Mouse (Mus musculus): Measurements from ENCODE around the gene Ass1.
"Not testable (repeated sequence)": the region's sequence is repeated elsewhere in the genome, so short reads cannot be mapped to it uniquely, and the experiment has no call there.

Gene Ass1

DNA sequence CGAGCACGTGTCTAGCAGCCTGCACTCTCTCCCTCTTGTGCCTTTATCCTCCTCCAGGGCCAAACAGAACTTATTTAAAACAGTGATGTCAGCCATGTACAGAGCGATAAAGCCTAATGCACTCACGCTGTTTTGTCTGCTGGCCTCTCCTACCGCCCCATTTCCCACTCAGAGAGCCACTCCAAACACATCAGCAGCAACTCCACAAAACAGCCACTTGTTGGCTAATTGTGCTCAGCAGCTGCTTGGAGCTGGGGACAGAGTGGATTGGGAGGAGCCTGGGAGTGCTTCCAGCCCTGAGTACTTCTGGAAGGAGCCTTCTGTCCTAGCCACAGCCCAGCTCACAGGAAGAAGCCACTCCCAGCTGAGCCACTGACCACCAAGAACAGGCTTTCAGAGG is 67.0 kb downstream of the Ass1 start:
- peak; percentile 12 for DNase-seq (ENCODE audit: low spot score)

DNA sequence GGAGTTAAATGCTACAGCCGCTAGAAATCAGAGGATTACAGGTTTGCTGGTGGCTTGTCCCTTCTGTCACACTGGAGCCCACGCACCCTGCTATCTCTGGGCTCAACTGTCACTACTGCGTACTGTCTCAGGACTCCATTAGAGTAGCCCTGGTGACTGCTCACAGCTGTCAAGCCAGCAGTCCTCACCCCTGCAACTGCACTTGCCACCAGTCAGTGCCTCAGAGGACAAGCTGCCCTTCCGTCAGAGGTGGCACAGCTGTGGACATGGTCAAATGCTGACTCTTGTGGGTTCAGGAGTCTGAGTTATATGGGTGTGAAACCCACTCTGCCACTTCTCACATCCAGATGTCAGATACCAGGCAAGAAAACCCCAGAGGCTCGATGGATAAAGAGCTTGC is 68.7 kb downstream of the Ass1 start:
- DNase-seq (ENCODE audit: low spot score) = no peak

DNA sequence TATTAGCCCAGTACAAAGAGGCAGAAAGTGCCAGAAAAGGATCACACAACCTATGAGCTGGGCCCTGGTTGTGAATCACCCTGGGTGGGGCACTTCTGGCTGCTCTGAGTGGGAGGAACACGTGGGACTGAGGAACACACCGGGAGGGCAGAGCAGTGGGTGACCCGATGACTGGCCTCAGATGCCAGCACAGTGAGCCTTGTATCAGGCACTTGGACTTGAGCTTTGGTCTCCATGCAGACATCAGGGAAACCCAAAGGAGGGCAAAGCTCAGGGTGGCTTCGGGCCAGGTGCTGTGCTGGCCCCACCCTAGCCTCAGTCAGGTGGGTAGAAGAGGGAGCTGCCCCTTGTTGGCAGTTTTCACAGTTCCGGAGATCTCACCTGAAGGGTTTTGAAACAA is 71.6 kb downstream of the Ass1 start:
- DNase-seq (ENCODE audit: low spot score) = no peak

DNA sequence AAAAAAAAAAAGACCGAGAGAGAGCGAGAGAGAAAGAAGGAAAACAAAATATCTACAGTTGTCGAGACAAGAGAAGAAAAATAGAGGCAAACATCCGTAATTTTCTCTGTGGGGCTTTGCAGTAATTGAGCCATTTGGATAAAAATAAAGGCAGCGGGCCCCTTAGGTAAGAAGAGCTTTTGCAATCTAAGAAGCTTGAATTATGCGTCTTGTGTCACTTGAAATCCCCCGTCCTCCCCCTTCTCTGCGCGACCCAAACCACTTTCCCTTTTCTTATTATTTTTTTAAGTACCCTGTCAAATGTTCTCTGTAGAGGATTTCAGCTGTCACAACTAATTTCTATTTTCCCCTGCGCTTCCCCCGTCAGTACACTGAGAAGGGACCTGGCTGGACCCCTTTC is 77.7 kb downstream of the Ass1 start:
- no peak for DNase-seq (ENCODE audit: low spot score)

DNA sequence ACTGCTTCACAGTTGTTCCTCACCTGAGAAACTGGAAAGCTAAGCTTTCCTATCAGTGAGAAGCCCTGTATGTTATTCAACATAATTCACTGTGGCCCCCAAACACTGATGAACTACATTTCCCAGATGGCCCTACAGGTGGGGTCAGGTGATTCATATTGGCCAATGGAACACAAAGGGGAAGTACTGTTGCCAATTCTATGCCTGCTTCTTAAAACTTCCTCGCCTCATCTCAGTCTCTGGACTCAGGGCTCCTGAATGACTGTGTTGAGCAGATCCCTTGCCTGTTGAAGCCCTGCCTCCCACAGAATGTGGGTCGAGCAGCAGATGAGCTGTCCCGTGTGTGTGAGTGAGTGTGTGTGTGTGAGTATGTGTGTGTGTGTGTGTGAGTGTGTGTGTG is 80.5 kb downstream of the Ass1 start:
- DNase-seq (ENCODE audit: low spot score) = no peak

DNA sequence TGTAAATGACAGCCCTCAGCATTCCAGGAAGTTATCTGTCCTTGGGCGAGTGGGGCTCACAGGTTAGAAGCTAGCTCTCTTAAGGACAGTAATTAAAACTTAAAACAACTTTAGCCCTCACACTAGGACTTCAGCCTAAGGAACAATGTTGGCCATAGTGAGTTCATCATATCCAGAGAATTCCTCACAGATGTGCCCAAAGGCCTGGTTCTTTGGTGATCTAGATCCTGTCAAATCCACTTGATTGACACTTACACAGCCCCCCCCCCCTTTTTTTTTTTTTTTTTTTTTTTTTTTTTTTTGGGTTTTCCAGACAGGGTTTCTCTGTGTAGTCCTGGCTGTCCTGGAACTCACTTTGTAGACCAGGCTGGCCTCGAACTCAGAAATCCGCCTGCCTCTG is 81.3 kb downstream of the Ass1 start:
- not testable (repeated sequence) for DNase-seq (ENCODE audit: low spot score)

DNA sequence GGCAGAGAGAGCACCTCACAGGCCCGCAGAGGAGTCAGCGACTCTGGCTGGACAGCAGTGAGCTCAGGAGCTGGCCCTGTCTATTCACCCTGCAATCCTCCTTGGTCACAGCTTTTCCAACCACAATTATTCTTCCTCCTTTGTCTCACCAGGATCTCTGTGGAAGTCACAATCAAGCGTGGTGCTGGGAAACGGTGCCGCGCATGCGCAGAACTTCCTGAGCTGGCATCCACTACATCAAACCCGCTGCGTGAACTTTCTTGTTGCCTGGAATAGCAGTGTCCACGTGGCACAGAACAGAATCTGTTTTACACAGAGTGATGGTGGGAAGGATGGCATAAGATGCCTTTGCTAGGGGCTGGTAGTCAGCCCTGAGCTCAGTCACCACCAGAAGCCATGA is 82.0 kb downstream of the Ass1 start:
- no peak for DNase-seq (ENCODE audit: low spot score)

DNA sequence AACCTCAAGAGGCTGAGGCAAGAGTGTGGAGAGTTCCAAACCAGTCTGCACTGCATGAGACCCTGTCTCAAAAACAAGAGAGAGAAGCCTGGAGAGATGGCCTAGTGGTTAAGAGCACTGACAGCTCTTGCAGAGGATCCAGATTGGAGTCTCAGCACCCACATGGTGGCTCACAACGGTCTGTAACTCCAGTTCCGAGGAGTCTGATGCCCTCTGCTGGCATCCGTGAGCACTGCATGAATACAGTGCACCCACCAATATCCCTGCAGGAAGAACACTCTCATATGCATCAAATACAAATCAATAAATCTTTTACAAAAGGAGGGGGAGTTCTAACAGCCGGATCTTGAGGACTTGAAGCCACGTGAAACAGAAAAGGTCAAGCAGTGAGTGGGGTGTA is 84.6 kb downstream of the Ass1 start:
- DNase-seq (ENCODE audit: low spot score) = no peak

All from urinary bladder, postnatal 25 days (tissue).